Mouse (Mus musculus) hindbrain, embryonic 12.5 days (tissue): ENCODE measurements around the gene Snx10. TPM values are rescaled to one million over a fixed set of nuclear protein-coding genes. Genes with fewer than 3 reads are reported as not detected.
A peak's percentile ranks its signal among the peaks of the same experiment; 100 is the strongest.

ENCODE experiments used
- ATAC-seq: fragments of 200-750 bp; cut with Nextera tagmentation; 2 replicates; pipeline ENCODE4 v1.8.0; 2017; ENCODE audit warnings: moderate TSS enrichment; ENCODE audit not compliant: low FRiP score
- H3K27ac ChIP-seq: fragments of 300-500 bp; sonication (generic); 2 replicates; pipeline ENCODE4 v1.5.1; 2016; ENCODE audit warnings: mild to moderate bottlenecking
- H3K27me3 ChIP-seq: fragments of 300-500 bp; sonication (generic); 2 replicates; pipeline ENCODE4 v1.6.1; 2016; ENCODE audit warnings: mild to moderate bottlenecking
- H3K36me3 ChIP-seq: fragments of 300-500 bp; sonication (generic); 2 replicates; pipeline ENCODE4 v1.6.1; 2016; ENCODE audit warnings: mild to moderate bottlenecking
- H3K4me1 ChIP-seq: fragments of 300-500 bp; sonication (generic); 2 replicates; pipeline ENCODE4 v1.6.1; 2016
- H3K4me2 ChIP-seq: fragments of 300-500 bp; sonication (generic); replicated peaks from 2 replicates; pipeline ENCODE4 v1.6.1; 2016; ENCODE audit warnings: mild to moderate bottlenecking
- H3K4me3 ChIP-seq: fragments of 300-500 bp; sonication (generic); 2 replicates; pipeline ENCODE4 v1.5.1; 2016; ENCODE audit warnings: mild to moderate bottlenecking
- H3K9ac ChIP-seq: fragments of 300-500 bp; sonication (generic); 2 replicates; pipeline ENCODE4 v1.6.1; 2016; ENCODE audit warnings: mild to moderate bottlenecking, moderate library complexity
- H3K9me3 ChIP-seq: fragments of 300-500 bp; sonication (generic); replicated peaks from 2 replicates; pipeline ENCODE4 v1.6.1; 2016; ENCODE audit warnings: mild to moderate bottlenecking
- WGBS: fragments of 180-500 bp; shearing (Covaris S2); methylation state at CpG from one replicate; pipeline ENCODE4 v1.1.7; 2016; 5-methylcytosine and 5-hydroxymethylcytosine counted together
- polyA plus RNA-seq: library from polyadenylated mRNA; unstranded; fragments of >200 nt; fragmentation: Nextera tagmentation; extraction: Ambion mirVana; gene quantifications from 2 replicates; pipeline ENCODE4 v1.2.1, GENCODE M21; 2016

Gene Snx10
- polyA plus RNA-seq, 1 experiment from 2014 or later: 43.1 TPM

GRCm38 (mm10) chr6:51594516-51594915, 70.8 kb downstream of the Snx10 start:
- peaks cover 43% of the 10 kb centered on the region for H3K4me1 ChIP-seq
- no peak for ATAC-seq
- H3K4me3 ChIP-seq: no peak overlapping the region
- no peaks in the 10 kb centered on the region for H3K36me3 ChIP-seq
- 54% methylated on average over 4 of the region's 4 CpGs for WGBS
- H3K27me3 ChIP-seq: no peaks in the 10 kb centered on the region
- H3K27ac ChIP-seq: peak overlapping the region; percentile 97
- H3K4me2 ChIP-seq: no peak overlapping the region
- H3K9me3 ChIP-seq: no peaks in the 10 kb centered on the region
- H3K9ac ChIP-seq: no peak overlapping the region

- WGBS: 77% methylated on average over 7 of the region's 7 CpGs
- Histone ChIP-seq H3K9ac (no peak overlapping the region), H3K4me3 (no peak overlapping the region), H3K9me3 (no peaks in the 10 kb centered on the region), H3K4me1 (peaks cover 26% of the 10 kb centered on the region), H3K36me3 (no peaks in the 10 kb centered on the region), H3K27me3 (no peaks in the 10 kb centered on the region), H3K4me2 (no peak overlapping the region), H3K27ac (no peak overlapping the region)
- no peak for ATAC-seq
These were observed 74.4 kb downstream of the Snx10 start for GRCm38 (mm10) chr6:51598058-51598457.

- Histone ChIP-seq H3K27ac (no peak overlapping the region), H3K4me2 (no peak overlapping the region), H3K9me3 (no peaks in the 10 kb centered on the region), H3K9ac (no peak overlapping the region), H3K4me1 (peaks cover 16% of the 10 kb centered on the region), H3K27me3 (no peaks in the 10 kb centered on the region), H3K4me3 (no peak overlapping the region), H3K36me3 (no peaks in the 10 kb centered on the region)
- ATAC-seq: no peak; the same call in 1 of the 2 replicates
- WGBS: 81% methylated on average over 9 of the region's 9 CpGs
These were observed 76.7 kb downstream of the Snx10 start for GRCm38 (mm10) chr6:51600412-51600811.

GRCm38 (mm10) chr6:51602341-51602740, 78.6 kb downstream of the Snx10 start:
- H3K4me3 ChIP-seq: no peak overlapping the region
- H3K27ac ChIP-seq: no peak overlapping the region
- 75% methylated on average over 1 of the region's 1 CpGs for WGBS
- H3K36me3 ChIP-seq: no peaks in the 10 kb centered on the region
- no peak overlapping the region for H3K4me2 ChIP-seq
- no peaks in the 10 kb centered on the region for H3K9me3 ChIP-seq
- peaks cover 22% of the 10 kb centered on the region for H3K4me1 ChIP-seq
- ATAC-seq: no peak
- H3K9ac ChIP-seq: no peak overlapping the region
- H3K27me3 ChIP-seq: no peaks in the 10 kb centered on the region

GRCm38 (mm10) chr6:51603691-51604090, 80.0 kb downstream of the Snx10 start:
- peak overlapping the region; percentile 85; the same call in 1 of the 2 replicates for H3K27ac ChIP-seq

GRCm38 (mm10) chr6:51606245-51606644, 82.5 kb downstream of the Snx10 start:
- H3K9ac ChIP-seq: no peak overlapping the region
- 86% methylated on average over 4 of the region's 4 CpGs for WGBS
- ATAC-seq: no peak
- H3K4me1 ChIP-seq: peaks cover 18% of the 10 kb centered on the region
- H3K4me2 ChIP-seq: no peak overlapping the region
- H3K27me3 ChIP-seq: no peaks in the 10 kb centered on the region
- no peaks in the 10 kb centered on the region for H3K9me3 ChIP-seq
- H3K4me3 ChIP-seq: no peak overlapping the region
- H3K27ac ChIP-seq: peak overlapping the region; percentile 67
- no peaks in the 10 kb centered on the region for H3K36me3 ChIP-seq

More at GRCm38 (mm10) chr6:51603691-51604090, 80.0 kb downstream of the Snx10 start:
- Histone ChIP-seq H3K27me3 (no peaks in the 10 kb centered on the region), H3K9me3 (no peaks in the 10 kb centered on the region), H3K4me3 (no peak overlapping the region), H3K4me2 (no peak overlapping the region), H3K9ac (no peak overlapping the region), H3K36me3 (no peaks in the 10 kb centered on the region), H3K4me1 (peaks cover 18% of the 10 kb centered on the region)
- 89% methylated on average over 10 of the region's 10 CpGs for WGBS
- ATAC-seq: no peak

- Histone ChIP-seq H3K4me1 (peaks cover 18% of the 10 kb centered on the region), H3K27ac (peak overlapping the region; percentile 67), H3K27me3 (no peaks in the 10 kb centered on the region), H3K4me2 (no peak overlapping the region), H3K9ac (no peak overlapping the region), H3K9me3 (no peaks in the 10 kb centered on the region), H3K4me3 (no peak overlapping the region), H3K36me3 (no peaks in the 10 kb centered on the region)
- ATAC-seq: peak; percentile 78; the same call in 1 of the 2 replicates
- 23% methylated on average over 7 of the region's 7 CpGs for WGBS
These were observed 83.1 kb downstream of the Snx10 start for GRCm38 (mm10) chr6:51606803-51607202.

GRCm38 (mm10) chr6:51611621-51612020, 87.9 kb downstream of the Snx10 start:
- H3K4me1 ChIP-seq: peaks cover 13% of the 10 kb centered on the region
- no peaks in the 10 kb centered on the region for H3K9me3 ChIP-seq
- H3K9ac ChIP-seq: no peak overlapping the region
- no peak overlapping the region for H3K4me3 ChIP-seq
- H3K27me3 ChIP-seq: peaks cover 3% of the 10 kb centered on the region; the same call in 1 of the 2 replicates
- 70% methylated on average over 4 of the region's 4 CpGs for WGBS
- no peaks in the 10 kb centered on the region for H3K36me3 ChIP-seq
- ATAC-seq: no peak
- no peak overlapping the region for H3K4me2 ChIP-seq
- H3K27ac ChIP-seq: peak overlapping the region; percentile 95

- Histone ChIP-seq H3K4me3 (peak overlapping the region; percentile 41), H3K36me3 (no peaks in the 10 kb centered on the region), H3K4me1 (peaks cover 9% of the 10 kb centered on the region), H3K27ac (peak overlapping the region; percentile 95), H3K27me3 (peaks cover 3% of the 10 kb centered on the region; the same call in 1 of the 2 replicates), H3K4me2 (peak overlapping the region; percentile 70), H3K9ac (peak overlapping the region; percentile 56), H3K9me3 (no peaks in the 10 kb centered on the region)
- ATAC-seq: peak; percentile 93
- 0% methylated on average over 54 of the region's 54 CpGs for WGBS
These were observed 88.8 kb downstream of the Snx10 start for GRCm38 (mm10) chr6:51612371-51613051.

GRCm38 (mm10) chr6:51613661-51614060, 90.0 kb downstream of the Snx10 start:
- ATAC-seq: no peak
- no peak overlapping the region for H3K4me2 ChIP-seq
- no peak overlapping the region for H3K9ac ChIP-seq
- peaks cover 9% of the 10 kb centered on the region for H3K4me1 ChIP-seq
- no peaks in the 10 kb centered on the region for H3K9me3 ChIP-seq
- H3K36me3 ChIP-seq: no peaks in the 10 kb centered on the region
- H3K27me3 ChIP-seq: peaks cover 3% of the 10 kb centered on the region; the same call in 1 of the 2 replicates
- H3K27ac ChIP-seq: peak overlapping the region; percentile 95
- 52% methylated on average over 11 of the region's 11 CpGs for WGBS
- no peak overlapping the region for H3K4me3 ChIP-seq

- WGBS: 91% methylated on average over 5 of the region's 5 CpGs
- Histone ChIP-seq H3K36me3 (no peaks in the 10 kb centered on the region), H3K4me3 (no peak overlapping the region), H3K27me3 (no peaks in the 10 kb centered on the region), H3K27ac (no peak overlapping the region), H3K4me1 (no peaks in the 10 kb centered on the region), H3K4me2 (no peak overlapping the region), H3K9me3 (no peaks in the 10 kb centered on the region), H3K9ac (no peak overlapping the region)
- no peak for ATAC-seq
These were observed 103.1 kb downstream of the Snx10 start for GRCm38 (mm10) chr6:51626843-51627242.

GRCm38 (mm10) chr6:51629671-51630070, 106.0 kb downstream of the Snx10 start:
- ATAC-seq: no peak
- Histone ChIP-seq H3K27ac (no peak overlapping the region), H3K9ac (no peak overlapping the region), H3K4me1 (no peaks in the 10 kb centered on the region), H3K36me3 (no peaks in the 10 kb centered on the region), H3K4me2 (no peak overlapping the region), H3K27me3 (no peaks in the 10 kb centered on the region), H3K4me3 (no peak overlapping the region), H3K9me3 (no peaks in the 10 kb centered on the region)
- 64% methylated on average over 3 of the region's 3 CpGs for WGBS

- Histone ChIP-seq H3K9ac (no peak overlapping the region), H3K4me3 (no peak overlapping the region), H3K27ac (no peak overlapping the region), H3K9me3 (no peaks in the 10 kb centered on the region), H3K4me1 (peaks cover 4% of the 10 kb centered on the region; the same call in 1 of the 2 replicates), H3K4me2 (no peak overlapping the region), H3K36me3 (no peaks in the 10 kb centered on the region), H3K27me3 (no peaks in the 10 kb centered on the region)
- no peak for ATAC-seq
- WGBS: 77% methylated on average over 2 of the region's 2 CpGs
These were observed 106.5 kb downstream of the Snx10 start for GRCm38 (mm10) chr6:51630184-51630583.
